In the genomic region with DNA sequence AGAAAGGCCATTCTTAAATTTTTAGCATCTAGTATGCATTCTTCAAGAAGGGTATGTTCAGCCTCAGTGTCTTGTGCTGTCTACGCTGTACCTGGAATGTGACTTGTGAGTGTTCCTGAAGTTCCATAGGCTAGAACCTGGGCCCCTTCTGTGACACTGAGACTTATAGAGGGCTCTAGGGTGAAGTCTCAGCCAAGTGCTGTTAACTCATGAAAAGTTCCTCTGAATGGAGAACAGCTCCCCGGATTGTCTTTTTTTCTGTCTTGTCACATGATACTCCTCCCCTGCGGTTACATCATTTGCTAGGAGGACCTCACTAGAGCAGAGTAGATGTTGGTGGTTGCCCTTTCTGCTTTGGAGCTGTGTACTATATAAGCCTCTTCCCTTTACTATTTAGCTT, we compare ENCODE assay signal across 10 mouse cellular contexts. TPM values are rescaled to one million over a fixed set of nuclear protein-coding genes. Genes with fewer than 3 reads are reported as not detected.
DNase-seq lines count a peak whose midpoint lies in the region; ATAC-seq and TF ChIP-seq lines count a peak whose summit lies in the region.
"Had no signal": no experiment of that assay in that cellular context is flagged by ENCODE, and none has a peak within 500 bp of the region (broad histone marks: within the 10 kb centered on the region; RNA-seq: fewer than 3 reads in every experiment).

No protein-coding gene starts in this region.

- dilution Hi-C loops in CH12.LX (cut with MboI; ENCODE audit: extremely low pct_ligation_motif_present, extremely low pct_unique_long_range_greater_than_20kb, low sequenced_read_pairs), result no loop called here

- 16% methylated on average over 3 of the region's 3 CpGs for WGBS in kidney, postnatal 0 days

- no peak overlapping the region for H3K4me3 ChIP-seq in kidney, postnatal 0 days (replicated peaks; ENCODE audit: low read depth, low read length)
- H3K4me3 ChIP-seq in CH12.LX (replicated peaks in 1 of 3; ENCODE audit: low read depth in 2 of 3, low read length in 2 of 3, poor library complexity in 1 of 3), result peak overlapping the region in 2 of 3 experiments; percentile 11 to 34
- H3K4me3 ChIP-seq: erythroblast, embryonic 14.5 days had no signal

- DNase-seq in kidney, postnatal 0 days (ENCODE audit: low spot score), result peak; percentile 40
- no peak for DNase-seq in kidney, postnatal 25 days
- peak; percentile 82 for DNase-seq in CH12.LX (ENCODE audit: extremely low read depth)
- DNase-seq in embryo, embryonic 9.5 days (ENCODE audit: extremely low spot score), result peak; percentile 28
- DNase-seq in layer of hippocampus, postnatal 10 days (ENCODE audit: low spot score in 2 of 2), result no peak
- no peak for DNase-seq in gastrocnemius, postnatal 36 days
- no peak for DNase-seq in adrenal gland, postnatal 14 days
- DNase-seq: kidney, postnatal 4 days had no signal

- peak; percentile 36; the same call in 1 of the 2 replicates for TF ChIP-seq POLR2A in CH12.LX (IDR thresholded peaks at IDR 0.05; ENCODE audit: low read depth, low read length)

- no peak for TF ChIP-seq RAD21 in CH12.LX (IDR thresholded peaks at IDR 0.05; ENCODE audit: low read depth, low read length)

- peaks cover 28% of the 10 kb centered on the region for H3K4me1 ChIP-seq in kidney, postnatal 0 days (replicated peaks; ENCODE audit: insufficient read depth, low read length)
- peaks cover 12 to 86% of the 10 kb centered on the region in 2 experiments; a peak in 3 of 4 replicates for H3K4me1 ChIP-seq in CH12.LX (ENCODE audit: control insufficient read depth in 1 of 2, insufficient read depth in 2 of 2)

- TF ChIP-seq CTCF in kidney, postnatal 0 days (IDR thresholded peaks at IDR 0.05; ENCODE audit: low read depth), result no peak
- TF ChIP-seq CTCF in CH12.LX (conservative IDR thresholded peaks at IDR 0.05 in 1 of 2, IDR thresholded peaks at IDR 0.05 in 1 of 2; ENCODE audit: low read depth in 2 of 2, low read length in 2 of 2), result no peak

- intact Hi-C loops in gastrocnemius, postnatal 36 days (cut with DNase I), result no loop called here

- in situ Hi-C loops in CH12.LX (cut with MboI; ENCODE audit: low pct_ligation_motif_present, low pct_unique_long_range_greater_than_20kb, low sequenced_read_pairs), result no loop called here

- TF ChIP-seq EP300 in CH12.LX (IDR thresholded peaks at IDR 0.05; ENCODE audit: low read length), result no peak

- H3K27me3 ChIP-seq in kidney, postnatal 0 days (ENCODE audit: insufficient read depth, low read length), result no peaks in the 10 kb centered on the region
- H3K27me3 ChIP-seq in CH12.LX (replicated peaks), result peaks cover 1% of the 10 kb centered on the region

- H3K27ac ChIP-seq in kidney, postnatal 0 days, result 0 out of 2 replicates have a peak overlapping the region, but pooled peaks have one; percentile 38
- H3K27ac ChIP-seq in CH12.LX (ENCODE audit: insufficient read depth, low read depth), result peak overlapping the region; percentile 47; the same call in 1 of the 2 replicates

- H3K36me3 ChIP-seq in kidney, postnatal 0 days (ENCODE audit: insufficient read depth, low read length), result no peaks in the 10 kb centered on the region
- no peaks in the 10 kb centered on the region for H3K36me3 ChIP-seq in CH12.LX (replicated peaks in 1 of 2; ENCODE audit: control insufficient read depth in 1 of 2, insufficient read depth in 1 of 2, low read length in 1 of 2)

- no peak overlapping the region for H3K9ac ChIP-seq in kidney, postnatal 0 days (ENCODE audit: low read depth, low read length)
- peak overlapping the region; percentile 75; the same call in 1 of the 2 replicates for H3K9ac ChIP-seq in CH12.LX (ENCODE audit: insufficient read depth, low read depth)

- H3K4me2 ChIP-seq in kidney, postnatal 0 days (ENCODE audit: low read length), result 0 out of 2 replicates have a peak overlapping the region, but pooled peaks have one; percentile 16
- peak overlapping the region; percentile 80 for H3K4me2 ChIP-seq in CH12.LX (ENCODE audit: insufficient read depth, low read depth, poor library complexity, severe bottlenecking)

- ATAC-seq in kidney, postnatal 0 days (replicated peaks; ENCODE audit: low FRiP score, low read depth), result no peak
- peak; percentile 32; the same call in 1 of the 2 replicates for ATAC-seq in megakaryocyte, adult 5-6 weeks (ENCODE audit: poor library complexity, severe bottlenecking)

- no peaks in the 10 kb centered on the region for H3K9me3 ChIP-seq in kidney, postnatal 0 days (replicated peaks; ENCODE audit: low read length)
- H3K9me3 ChIP-seq in CH12.LX (replicated peaks; ENCODE audit: low read length), result no peaks in the 10 kb centered on the region

- H3K79me2 ChIP-seq in CH12.LX (replicated peaks; ENCODE audit: control insufficient read depth, extremely low read depth, insufficient read depth, poor library complexity, severe bottlenecking), result no peaks in the 10 kb centered on the region

TF ChIP-seq in CH12.LX, 34 proteins besides CTCF, POLR2A, EP300 and RAD21:
- TF ChIP-seq MXI1 (IDR thresholded peaks at IDR 0.05; ENCODE audit: low read depth, low read length) (no peak), MEF2A (IDR thresholded peaks at IDR 0.05; ENCODE audit: borderline replicate concordance, low read depth, low read length) (no peak), BHLHE40 (IDR thresholded peaks at IDR 0.05; ENCODE audit: low read depth, low read length) (peak; percentile 64), JUND (conservative IDR thresholded peaks at IDR 0.05; ENCODE audit: low read depth, low read length) (no peak), SMC3 (IDR thresholded peaks at IDR 0.05; ENCODE audit: low read depth, low read length) (no peak), IRF4 (IDR thresholded peaks at IDR 0.05; ENCODE audit: low read depth, low read length) (0 out of 2 replicates have a peak, but pooled peaks have one; percentile 19), MYC (IDR thresholded peaks at IDR 0.05; ENCODE audit: low read depth, low read length) (no peak; the same call in 1 of the 2 replicates), ETS1 (conservative IDR thresholded peaks at IDR 0.05; ENCODE audit: low read depth, low read length) (no peak; the same call in none of the 2 replicates), ZKSCAN1 (IDR thresholded peaks at IDR 0.05; ENCODE audit: borderline replicate concordance, low read depth, low read length) (no peak), MAX (IDR thresholded peaks at IDR 0.05; ENCODE audit: low read length) (no peak), ZMIZ1 (IDR thresholded peaks at IDR 0.05; ENCODE audit: low read depth, low read length) (no peak), TCF12 (IDR thresholded peaks at IDR 0.05; ENCODE audit: low read depth, low read length) (no peak), POLR2AphosphoS2 (IDR thresholded peaks at IDR 0.05; ENCODE audit: low read depth, low read length) (no peak), JUN (IDR thresholded peaks at IDR 0.05; ENCODE audit: insufficient read depth, low read depth, low read length) (no peak), ZC3H11A (IDR thresholded peaks at IDR 0.05; ENCODE audit: low read depth, low read length) (no peak), GABPA (IDR thresholded peaks at IDR 0.05; ENCODE audit: insufficient replicate concordance, low read depth, low read length) (no peak), MAZ (IDR thresholded peaks at IDR 0.05; ENCODE audit: low read depth, low read length) (no peak), RCOR1 (conservative IDR thresholded peaks at IDR 0.05; ENCODE audit: low read depth, low read length) (no peak), ELF1 (IDR thresholded peaks at IDR 0.05; ENCODE audit: low read depth, low read length) (no peak), USF2 (conservative IDR thresholded peaks at IDR 0.05; ENCODE audit: low read depth, low read length) (peak; percentile 63), KAT2A (IDR thresholded peaks at IDR 0.05; ENCODE audit: insufficient replicate concordance, low read length) (no peak), UBTF (IDR thresholded peaks at IDR 0.05; ENCODE audit: low read depth, low read length) (no peak), PAX5 (IDR thresholded peaks at IDR 0.05; ENCODE audit: low read length) (no peak), USF1 (IDR thresholded peaks at IDR 0.05; ENCODE audit: low read depth, low read length) (peak; percentile 59), MAFK (IDR thresholded peaks at IDR 0.05; ENCODE audit: insufficient replicate concordance, low read length) (no peak), NRF1 (IDR thresholded peaks at IDR 0.05; ENCODE audit: low read depth, low read length) (no peak), HCFC1 (IDR thresholded peaks at IDR 0.05; ENCODE audit: low read depth, low read length) (peak; percentile 36), E2F4 (IDR thresholded peaks at IDR 0.05; ENCODE audit: insufficient replicate concordance, low read depth, low read length) (no peak), CHD2 (IDR thresholded peaks at IDR 0.05; ENCODE audit: low read length) (no peak), NELFE (IDR thresholded peaks at IDR 0.05; ENCODE audit: low read depth, low read length) (no peak; the same call in 1 of the 2 replicates), CHD1 (IDR thresholded peaks at IDR 0.05; ENCODE audit: low read depth, low read length) (0 out of 2 replicates have a peak, but pooled peaks have one; percentile 46), ZNF384 (IDR thresholded peaks at IDR 0.05; ENCODE audit: low read depth, low read length) (peak; percentile 88), TBP (conservative IDR thresholded peaks at IDR 0.05; ENCODE audit: low read depth, low read length) (peak; percentile 66; the same call in 1 of the 2 replicates), SIN3A (IDR thresholded peaks at IDR 0.05; ENCODE audit: low read length) (no peak)
TF ChIP-seq in CH12.LX: peak in this region for 8.

RNA-seq across cellular contexts. Expression of gene Ets1, which starts 40.5 kb away (rescaled TPM):
- 48.1 and 50.2 TPM in 2 replicates for polyA plus RNA-seq in kidney, postnatal 0 days (2015; fragmentation: Nextera tagmentation; extraction: Ambion mirVana)
- total RNA-seq in CH12.LX (2012; rRNA removed), result 9.5 and 10.0 TPM in 2 replicates
- 23.5 and 23.7 TPM in 2 replicates for total RNA-seq in CH12.LX (2014; rRNA removed)
- 17.8 and 19.8 TPM in 2 replicates for polyA plus RNA-seq in CH12.LX (2012; ENCODE audit: insufficient read length, low read depth)
- 8.6 and 16.8 TPM in 2 replicates for total RNA-seq in megakaryocyte, adult 5-6 weeks (2015)
- 29.5 and 33.1 TPM in 2 replicates for total RNA-seq in megakaryocyte, adult 5-6 weeks (2017)
- 10 to 100 TPM; 23.8 to 24.5 TPM for total RNA-seq in layer of hippocampus, postnatal 10 days (2021)
- total RNA-seq in gastrocnemius, postnatal 36 days (2021), result 10 to 100 TPM; 17.2 to 17.4 TPM
- total RNA-seq in adrenal gland, postnatal 14 days (2021), result 60.0 and 93.2 TPM in 2 replicates

Comparison
In these comparisons a context has a peak if more than half of its experiments do, and no peak if none do; other contexts are left out.
1. DNase-seq: peak in kidney, postnatal 0 days (single experiment), CH12.LX (single experiment) and embryo, embryonic 9.5 days (single experiment); none in kidney, postnatal 25 days (0 of 2), layer of hippocampus, postnatal 10 days (0 of 2), gastrocnemius, postnatal 36 days (0 of 2) and adrenal gland, postnatal 14 days (single experiment).